Mouse (Mus musculus) CH12.LX (cell line): ENCODE data around the gene Moxd1. TPM values are rescaled to one million over a fixed set of nuclear protein-coding genes. Genes with fewer than 3 reads are reported as not detected.

Experiments
- DNase-seq: peaks from one replicate; pipeline ENCODE4 v3.0.0-alpha.2; 2013; ENCODE audit errors: extremely low read depth
- H3K27ac ChIP-seq: 2 replicates; pipeline ENCODE4 v1.5.1; 2012; ENCODE audit warnings: low read depth, mild to moderate bottlenecking, control low read depth, moderate library complexity; ENCODE audit not compliant: insufficient read depth
- H3K27me3 ChIP-seq: replicated peaks from 2 replicates; pipeline ENCODE3; 2012; ENCODE audit warnings: inconsistent platforms
- H3K36me3 ChIP-seq, 2 experiments: replicated peaks in 1 of 2; 2 replicates each; pipeline versions ENCODE3 to v1.6.1; 2012; ENCODE audit warnings: inconsistent platforms in 1 of 2, low read length in 1 of 2, mild to moderate bottlenecking in 1 of 2, mixed read lengths in 1 of 2, moderate library complexity in 1 of 2; ENCODE audit not compliant: control insufficient read depth in 1 of 2, insufficient read depth in 1 of 2
- H3K4me1 ChIP-seq, 2 experiments: 2 replicates each; pipeline ENCODE4 v1.6.1; 2012; ENCODE audit warnings: inconsistent platforms in 1 of 2, moderate library complexity in 1 of 2; ENCODE audit not compliant: insufficient read depth in 2 of 2, control insufficient read depth in 1 of 2
- H3K4me2 ChIP-seq: 2 replicates; pipeline ENCODE4 v1.6.1; 2012; ENCODE audit warnings: low read depth, mild to moderate bottlenecking, control low read depth; ENCODE audit not compliant: poor library complexity, insufficient read depth, severe bottlenecking
- H3K4me3 ChIP-seq, 3 experiments: fragments of 150-350 bp in 1 of 3; sonication (generic) in 1 of 3; replicated peaks in 1 of 3; 2 replicates each; pipeline versions ENCODE3 to v1.5.1; 2011 to 2012; ENCODE audit warnings: low read depth in 2 of 3, low read length in 2 of 3, mild to moderate bottlenecking in 2 of 3, moderate library complexity in 2 of 3, control low read depth in 1 of 3, improper control_type of control experiment in 1 of 3, inconsistent platforms in 1 of 3, mixed read lengths in 1 of 3; ENCODE audit not compliant: poor library complexity in 1 of 3
- H3K79me2 ChIP-seq: replicated peaks from 2 replicates; pipeline ENCODE4 v1.6.1; 2012; ENCODE audit warnings: mild to moderate bottlenecking, moderate library complexity; ENCODE audit not compliant: control insufficient read depth, poor library complexity, insufficient read depth, severe bottlenecking; ENCODE audit errors: extremely low read depth
- H3K9ac ChIP-seq: 2 replicates; pipeline ENCODE4 v1.6.1; 2012; ENCODE audit warnings: low read depth, mild to moderate bottlenecking, control low read depth, moderate library complexity; ENCODE audit not compliant: insufficient read depth
- H3K9me3 ChIP-seq: replicated peaks from 2 replicates; pipeline ENCODE3; 2012; ENCODE audit warnings: low read length, inconsistent platforms, mixed read lengths
- BHLHE40 ChIP-seq: IDR thresholded peaks from 2 replicates; pipeline ENCODE4 v1.6.1; 2011; ENCODE audit warnings: mild to moderate bottlenecking, low read depth, low read length, improper control_type of control experiment
- CHD1 ChIP-seq: IDR thresholded peaks from 2 replicates; pipeline ENCODE4 v1.6.1; 2012; ENCODE audit warnings: low read depth, low read length, improper control_type of control experiment, inconsistent platforms
- CHD2 ChIP-seq: IDR thresholded peaks from 2 replicates; pipeline ENCODE4 v1.6.1; 2011; ENCODE audit warnings: low read length, improper control_type of control experiment
- CTCF ChIP-seq, 2 experiments: IDR thresholded peaks in 1 of 2; conservative IDR thresholded peaks in 1 of 2; 2 replicates each; pipeline ENCODE4 v1.5.1; 2011 to 2012; ENCODE audit warnings: low read depth in 2 of 2, low read length in 2 of 2, improper control_type of control experiment in 1 of 2, inconsistent platforms in 1 of 2, mild to moderate bottlenecking in 1 of 2, moderate library complexity in 1 of 2
- E2F4 ChIP-seq: IDR thresholded peaks from 2 replicates; pipeline ENCODE4 v1.6.1; 2011; ENCODE audit warnings: low read depth, low read length, improper control_type of control experiment; ENCODE audit not compliant: insufficient replicate concordance
- ELF1 ChIP-seq: IDR thresholded peaks from 2 replicates; pipeline ENCODE4 v1.6.1; 2014; ENCODE audit warnings: low read depth, mild to moderate bottlenecking, inconsistent platforms, low read length, improper control_type of control experiment
- EP300 ChIP-seq: IDR thresholded peaks from 2 replicates; pipeline ENCODE4 v1.6.1; 2011; ENCODE audit warnings: low read length, improper control_type of control experiment
- GABPA ChIP-seq: IDR thresholded peaks from 2 replicates; pipeline ENCODE4 v1.6.1; 2012; ENCODE audit warnings: low read depth, low read length, improper control_type of control experiment, inconsistent platforms; ENCODE audit not compliant: insufficient replicate concordance
- HCFC1 ChIP-seq: IDR thresholded peaks from 2 replicates; pipeline ENCODE4 v1.6.1; 2012; ENCODE audit warnings: low read depth, mild to moderate bottlenecking, inconsistent platforms, low read length, improper control_type of control experiment
- NRF1 ChIP-seq: IDR thresholded peaks from 2 replicates; pipeline ENCODE4 v1.6.1; 2014; ENCODE audit warnings: low read depth, mild to moderate bottlenecking, inconsistent platforms, low read length, improper control_type of control experiment, moderate library complexity
- POLR2AphosphoS2 ChIP-seq: IDR thresholded peaks from 2 replicates; pipeline ENCODE4 v1.6.1; 2011; ENCODE audit warnings: low read depth, low read length, improper control_type of control experiment
- RAD21 ChIP-seq: IDR thresholded peaks from 2 replicates; pipeline ENCODE4 v1.6.1; 2011; ENCODE audit warnings: low read depth, mild to moderate bottlenecking, low read length, improper control_type of control experiment, moderate library complexity
- RCOR1 ChIP-seq: conservative IDR thresholded peaks from 2 replicates; pipeline ENCODE4 v1.6.1; 2012; ENCODE audit warnings: low read depth, mild to moderate bottlenecking, inconsistent platforms, low read length, improper control_type of control experiment
- ZC3H11A ChIP-seq: IDR thresholded peaks from 2 replicates; pipeline ENCODE4 v1.6.1; 2012; ENCODE audit warnings: low read depth, mild to moderate bottlenecking, inconsistent platforms, low read length, improper control_type of control experiment
- ZNF384 ChIP-seq: IDR thresholded peaks from 2 replicates; pipeline ENCODE4 v1.6.1; 2012; ENCODE audit warnings: low read depth, low read length, improper control_type of control experiment, inconsistent platforms
- dilution Hi-C: fragments of 300-500 bp; cut with MboI; formaldehyde crosslinking; loops from 2 replicates; pipeline ENCODE4 v1.14.3; 2020; ENCODE audit warnings: low sequenced_read_pairs; ENCODE audit not compliant: extremely low pct_unique_long_range_greater_than_20kb, extremely low pct_ligation_motif_present
- in situ Hi-C: fragments of 300-500 bp; cut with MboI; formaldehyde crosslinking; loops from 3 replicates; pipeline ENCODE4 v1.14.3; 2019; ENCODE audit warnings: low sequenced_read_pairs, low pct_ligation_motif_present, low pct_unique_long_range_greater_than_20kb, mixed read lengths
- polyA plus RNA-seq: library from polyadenylated mRNA; unstranded; fragments of >175 nt; gene quantifications from 2 replicates; pipeline ENCODE4 v1.2.1, GENCODE M21; 2012; ENCODE audit warnings: low read depth; ENCODE audit not compliant: insufficient read length
- total RNA-seq, 2 experiments: library from RNA; depleted of rRNA; stranded (reverse); fragments of 300-350 nt in 1 of 2; fragments of >200 nt in 1 of 2; gene quantifications; 2 replicates each; pipeline ENCODE4 v1.2.3; 2012 to 2014

The Moxd1 gene
- total and polyA plus RNA-seq, 3 experiments = not detected

DNA sequence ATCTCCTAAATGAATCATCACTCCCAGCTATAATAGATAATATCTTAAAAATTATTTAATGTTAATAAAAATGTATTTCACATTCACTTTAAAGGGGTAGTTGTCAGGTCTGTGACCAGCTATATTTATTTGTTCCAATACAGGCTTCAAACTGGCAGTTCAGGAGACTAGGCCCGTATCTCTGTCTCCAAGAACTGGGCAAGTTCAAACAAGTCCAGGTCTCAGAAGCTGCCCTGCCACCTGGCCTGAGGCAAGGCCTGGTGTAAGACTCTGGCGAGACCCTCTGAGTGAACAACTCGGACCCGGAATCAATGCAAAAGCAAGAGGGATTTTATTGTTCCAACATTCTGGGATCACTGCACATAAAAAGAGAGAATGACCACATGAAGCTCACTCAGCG, 10.0 kb upstream of the Moxd1 start:
- no peak overlapping the region for H3K9ac ChIP-seq
- peak; percentile 12 for DNase-seq
- H3K4me1 ChIP-seq = peaks cover 9 to 11% of the 10 kb centered on the region in 2 experiments; a peak in 3 of 4 replicates
- H3K4me2 ChIP-seq = no peak overlapping the region; the same call in 1 of the 2 replicates
- no peaks in the 10 kb centered on the region for H3K36me3 ChIP-seq
- dilution Hi-C loops = no loop called here
- no peaks in the 10 kb centered on the region for H3K27me3 ChIP-seq
- H3K9me3 ChIP-seq = no peaks in the 10 kb centered on the region
- in situ Hi-C loops = no loop called here
- H3K27ac ChIP-seq = no peak overlapping the region
- H3K4me3 ChIP-seq = no peak overlapping the region
- H3K79me2 ChIP-seq = no peaks in the 10 kb centered on the region
- 0 out of 2 replicates have a peak, but pooled peaks have one; percentile 38 for TF ChIP-seq EP300
- TF ChIP-seq NRF1 = no peak
- peak; percentile 94 for TF ChIP-seq CHD1

DNA sequence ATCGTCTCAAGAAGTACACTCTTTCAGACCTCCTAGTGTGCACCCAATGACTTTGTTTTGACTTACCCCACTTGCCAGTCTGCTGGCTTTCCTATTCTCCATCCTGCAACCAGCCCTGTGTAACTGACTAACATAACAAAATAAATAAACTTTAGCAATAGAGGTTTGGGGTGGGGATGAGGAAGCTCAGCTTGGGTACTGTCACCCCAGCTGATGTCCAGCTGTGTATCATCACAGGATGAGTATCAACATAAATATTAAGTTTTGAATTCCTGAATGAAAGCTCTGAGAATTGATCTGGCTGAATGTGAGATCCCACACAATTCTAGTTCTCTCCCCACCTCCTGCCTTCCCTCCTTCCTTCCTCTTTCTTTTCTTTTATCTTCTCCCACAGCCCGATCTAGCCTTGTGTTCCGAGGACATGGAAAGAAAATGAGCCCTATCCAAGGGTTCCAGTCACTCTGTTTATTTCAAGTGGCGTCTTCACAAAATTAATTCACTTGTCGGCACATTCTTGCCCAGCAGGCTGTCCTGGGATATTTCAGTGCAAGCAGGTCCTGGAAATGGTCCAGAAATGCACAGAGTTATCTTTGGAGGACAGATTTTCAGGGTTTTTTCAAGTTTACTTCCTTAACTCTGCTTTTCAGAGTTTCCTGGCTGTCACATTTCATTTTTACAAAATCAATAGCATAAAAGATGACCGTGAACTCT, 5.6 kb upstream of the Moxd1 start:
- H3K9ac ChIP-seq = no peak overlapping the region
- no peak for DNase-seq
- H3K4me1 ChIP-seq = peaks cover 9 to 11% of the 10 kb centered on the region in 2 experiments; a peak in 2 of 4 replicates
- H3K4me3 ChIP-seq = no peak overlapping the region
- no peaks in the 10 kb centered on the region for H3K36me3 ChIP-seq
- no peak overlapping the region for H3K27ac ChIP-seq
- no peaks in the 10 kb centered on the region for H3K27me3 ChIP-seq
- in situ Hi-C loops (no loop called here), dilution Hi-C loops (no loop called here)
- no peak overlapping the region for H3K4me2 ChIP-seq
- TF ChIP-seq CHD2 (no peak), CTCF (conservative IDR thresholded peaks at IDR 0.05 in 1 of 2, IDR thresholded peaks at IDR 0.05 in 1 of 2; ENCODE audit: low read depth in 2 of 2, low read length in 2 of 2) (no peak), ZNF384 (no peak), BHLHE40 (no peak), HCFC1 (no peak), ELF1 (no peak), ZC3H11A (no peak), RAD21 (no peak), E2F4 (no peak), POLR2AphosphoS2 (no peak), RCOR1 (no peak), GABPA (no peak)
- H3K9me3 ChIP-seq = no peaks in the 10 kb centered on the region
- no peaks in the 10 kb centered on the region for H3K79me2 ChIP-seq
